Mouse (Mus musculus): Measurements from ENCODE around the gene Gm26602.
"Not testable (repeated sequence)": the region's sequence is repeated elsewhere in the genome, so short reads cannot be mapped to it uniquely, and the experiment has no call there.

Gm26602 gene

GRCm38 (mm10) chr10:79884938-79885337 is 25.7 kb upstream of the Gm26602 start:
- in situ Hi-C loops (cut with MseI, MboI): loop anchor here (5.0 to 10.0 kb wide), 2 partner anchors 37 to 70 kb away; partner anchors contain the start of gene R3hdm4 (in 1 of the 2)

- in situ Hi-C loops (cut with MseI, MboI): loop anchor here (5.0 to 10.0 kb wide), 2 partner anchors 36 to 69 kb away; partner anchors contain the start of gene R3hdm4 (in 1 of the 2)
Measured at GRCm38 (mm10) chr10:79886054-79886453, 24.6 kb upstream of the Gm26602 start, which contains the start of gene Elane. Elane (plus strand) TSS chr10:79886247.

GRCm38 (mm10) chr10:79886611-79887010 is 24.0 kb upstream of the Gm26602 start:
- in situ Hi-C loops (cut with MseI, MboI): loop anchor here (5.0 to 10.0 kb wide), 2 partner anchors 36 to 68 kb away; partner anchors contain the start of gene R3hdm4 (in 1 of the 2)

GRCm38 (mm10) chr10:79889386-79889785 is 21.3 kb upstream of the Gm26602 start:
- in situ Hi-C loops (cut with MseI, MboI): loop anchor here (5.0 to 10.0 kb wide), 2 partner anchors 33 to 65 kb away; partner anchors contain the start of gene R3hdm4 (in 1 of the 2)

GRCm38 (mm10) chr10:79890670-79891069 is 20.0 kb upstream of the Gm26602 start, which contains the start of gene Cfd:
Cfd (plus strand) TSS chr10:79890853.
- in situ Hi-C loops (cut with MseI, MboI): no loop called here

- in situ Hi-C loops (cut with MseI, MboI): not testable (repeated sequence)
Measured at GRCm38 (mm10) chr10:79892451-79893118, 18.1 kb upstream of the Gm26602 start.

- in situ Hi-C loops (cut with MseI, MboI): no loop called here
Measured at GRCm38 (mm10) chr10:79896306-79896705, 14.3 kb upstream of the Gm26602 start.

- in situ Hi-C loops (cut with MseI, MboI): no loop called here
Measured at GRCm38 (mm10) chr10:79896814-79897213, 13.8 kb upstream of the Gm26602 start.

GRCm38 (mm10) chr10:79897316-79898245 is 13.1 kb upstream of the Gm26602 start:
- in situ Hi-C loops (cut with MseI, MboI): no loop called here

- in situ Hi-C loops (cut with MseI, MboI): no loop called here
Measured at GRCm38 (mm10) chr10:79900951-79901410, 9.7 kb upstream of the Gm26602 start.

GRCm38 (mm10) chr10:79906712-79907111 is 3.9 kb upstream of the Gm26602 start:
- in situ Hi-C loops (cut with MseI, MboI): no loop called here

GRCm38 (mm10) chr10:79907415-79907814 is 3.2 kb upstream of the Gm26602 start:
- in situ Hi-C loops (cut with MseI, MboI): no loop called here

GRCm38 (mm10) chr10:79908167-79909091 is 2.2 kb upstream of the Gm26602 start, which contains the start of gene Med16:
Med16 (minus strand) TSS chr10:79908923.
- in situ Hi-C loops (cut with MseI, MboI): no loop called here

GRCm38 (mm10) chr10:79909092-79909922 is 1.3 kb upstream of the Gm26602 start:
- in situ Hi-C loops (cut with MseI, MboI): no loop called here

GRCm38 (mm10) chr10:79912412-79912811 is 1.8 kb downstream of the Gm26602 start:
- in situ Hi-C loops (cut with MseI, MboI): no loop called here

- in situ Hi-C loops (cut with MseI, MboI): no loop called here
Measured at GRCm38 (mm10) chr10:79914131-79914947, 3.7 kb downstream of the Gm26602 start.

- in situ Hi-C loops (cut with MseI, MboI): no loop called here
Measured at GRCm38 (mm10) chr10:79914948-79915596, 4.4 kb downstream of the Gm26602 start.

GRCm38 (mm10) chr10:79916081-79916480 is 5.4 kb downstream of the Gm26602 start:
- in situ Hi-C loops (cut with MseI, MboI): no loop called here

Measured in mouse trophoblast stem cell (cell line).